Mouse (Mus musculus) liver, embryonic 15.5 days (tissue): ENCODE results near the gene Cdk11b. TPM values are rescaled to one million over a fixed set of nuclear protein-coding genes. Genes with fewer than 3 reads are reported as not detected.

Experiments used
- ATAC-seq: fragments of 200-750 bp; cut with Nextera tagmentation; 2 replicates; pipeline ENCODE4 v1.8.0; 2017; ENCODE audit warnings: moderate number of reproducible peaks, mild to moderate bottlenecking, moderate library complexity; ENCODE audit not compliant: insufficient read depth
- H3K27ac ChIP-seq: fragments of 300-500 bp; sonication (generic); replicated peaks from 2 replicates; pipeline ENCODE4 v1.5.1; 2015; ENCODE audit warnings: mild to moderate bottlenecking, inconsistent platforms
- H3K27me3 ChIP-seq: fragments of 300-500 bp; sonication (generic); 2 replicates; pipeline ENCODE4 v1.6.1; 2015; ENCODE audit warnings: mild to moderate bottlenecking, inconsistent platforms
- H3K36me3 ChIP-seq: fragments of 300-500 bp; sonication (generic); replicated peaks from 2 replicates; pipeline ENCODE4 v1.6.1; 2015; ENCODE audit warnings: moderate library complexity, mild to moderate bottlenecking, inconsistent platforms
- H3K4me1 ChIP-seq: fragments of 300-500 bp; sonication (generic); replicated peaks from 2 replicates; pipeline ENCODE4 v1.6.1; 2015; ENCODE audit warnings: inconsistent platforms
- H3K4me2 ChIP-seq: fragments of 300-500 bp; sonication (generic); 2 replicates; pipeline ENCODE4 v1.6.1; 2015; ENCODE audit warnings: moderate library complexity, mild to moderate bottlenecking, inconsistent platforms
- H3K4me3 ChIP-seq: fragments of 300-500 bp; sonication (generic); replicated peaks from 2 replicates; pipeline ENCODE4 v1.5.1; 2015; ENCODE audit warnings: mild to moderate bottlenecking, inconsistent platforms
- H3K9ac ChIP-seq: fragments of 300-500 bp; sonication (generic); 2 replicates; pipeline ENCODE4 v1.6.1; 2015; ENCODE audit warnings: moderate library complexity, mild to moderate bottlenecking, inconsistent platforms
- H3K9me3 ChIP-seq: fragments of 300-500 bp; sonication (generic); replicated peaks from 2 replicates; pipeline ENCODE4 v1.6.1; 2016; ENCODE audit warnings: inconsistent platforms
- WGBS: fragments of 180-500 bp; shearing (Covaris S2); methylation state at CpG from one replicate; pipeline ENCODE4 v1.1.7; 2015; ENCODE audit warnings: mixed read lengths; ENCODE audit not compliant: insufficient replicate concordance; 5-methylcytosine and 5-hydroxymethylcytosine counted together
- polyA plus RNA-seq: library from polyadenylated mRNA; unstranded; fragments of >200 nt; fragmentation: Nextera tagmentation; extraction: Ambion mirVana; gene quantifications from 2 replicates; pipeline ENCODE4 v1.2.1, GENCODE M21; 2015

Gene Cdk11b
- polyA plus RNA-seq, 1 experiment from 2014 or later = 19.9 TPM

- no peaks in the 10 kb centered on the region for H3K9me3 ChIP-seq
- WGBS = 23% methylated on average over 36 of the region's 36 CpGs
- peak overlapping the region; percentile 28 for H3K4me3 ChIP-seq
- no peak for ATAC-seq
- H3K27me3 ChIP-seq = peaks cover 62% of the 10 kb centered on the region
- H3K4me2 ChIP-seq = peak overlapping the region; percentile 67
- H3K4me1 ChIP-seq = peaks cover 30% of the 10 kb centered on the region
- peaks cover 41% of the 10 kb centered on the region for H3K36me3 ChIP-seq
- no peak overlapping the region for H3K9ac ChIP-seq
- no peak overlapping the region for H3K27ac ChIP-seq
Measured at GRCm38 (mm10) chr4:155652283-155653085, 27.8 kb downstream of the Cdk11b start.

GRCm38 (mm10) chr4:155653086-155653450 lies 28.4 kb downstream of the Cdk11b start, which contains the start of gene Mmp23:
Gene Mmp23 (minus strand): TSS chr4:155653384.
- no peaks in the 10 kb centered on the region for H3K9me3 ChIP-seq
- 2% methylated on average over 33 of the region's 33 CpGs for WGBS
- peak within 1 kb of the TSS; percentile 42 for H3K4me3 ChIP-seq
- no peak within 1 kb of the TSS for H3K27ac ChIP-seq
- ATAC-seq = no peak
- peaks cover 35% of the 10 kb centered on the region for H3K36me3 ChIP-seq
- peaks cover 62% of the 10 kb centered on the region for H3K27me3 ChIP-seq
- no peak within 1 kb of the TSS for H3K9ac ChIP-seq
- H3K4me1 ChIP-seq = peaks cover 30% of the 10 kb centered on the region
- H3K4me2 ChIP-seq = peak within 1 kb of the TSS; percentile 67

- H3K9me3 ChIP-seq = no peaks in the 10 kb centered on the region
- peak overlapping the region; percentile 67 for H3K4me2 ChIP-seq
- H3K4me1 ChIP-seq = peaks cover 30% of the 10 kb centered on the region
- 2% methylated on average over 31 of the region's 31 CpGs for WGBS
- peaks cover 30% of the 10 kb centered on the region for H3K36me3 ChIP-seq
- no peak overlapping the region for H3K27ac ChIP-seq
- peak overlapping the region; percentile 28; the same call in 1 of the 2 replicates for H3K4me3 ChIP-seq
- no peak for ATAC-seq
- no peak overlapping the region for H3K9ac ChIP-seq
- H3K27me3 ChIP-seq = peaks cover 62% of the 10 kb centered on the region
Measured at GRCm38 (mm10) chr4:155653451-155654182, 29.0 kb downstream of the Cdk11b start.

- peaks cover 30% of the 10 kb centered on the region for H3K4me1 ChIP-seq
- peak overlapping the region; percentile 67 for H3K4me2 ChIP-seq
- H3K9me3 ChIP-seq = no peaks in the 10 kb centered on the region
- ATAC-seq = no peak
- H3K9ac ChIP-seq = no peak overlapping the region
- H3K36me3 ChIP-seq = peaks cover 25% of the 10 kb centered on the region
- no peak overlapping the region for H3K27ac ChIP-seq
- WGBS = 3% methylated on average over 6 of the region's 6 CpGs
- H3K4me3 ChIP-seq = peak overlapping the region; percentile 42
- H3K27me3 ChIP-seq = peaks cover 62% of the 10 kb centered on the region
Measured at GRCm38 (mm10) chr4:155654183-155654455, 29.5 kb downstream of the Cdk11b start.

GRCm38 (mm10) chr4:155654456-155655298 lies 30.0 kb downstream of the Cdk11b start:
- H3K9ac ChIP-seq = no peak overlapping the region
- H3K36me3 ChIP-seq = peaks cover 19% of the 10 kb centered on the region
- peaks cover 30% of the 10 kb centered on the region for H3K4me1 ChIP-seq
- no peak; the same call in 1 of the 2 replicates for ATAC-seq
- no peak overlapping the region for H3K27ac ChIP-seq
- peak overlapping the region; percentile 42 for H3K4me3 ChIP-seq
- 4% methylated on average over 52 of the region's 52 CpGs for WGBS
- H3K27me3 ChIP-seq = peaks cover 62% of the 10 kb centered on the region
- H3K9me3 ChIP-seq = no peaks in the 10 kb centered on the region
- H3K4me2 ChIP-seq = peak overlapping the region; percentile 67

- Histone ChIP-seq H3K27ac (no peak overlapping the region), H3K36me3 (peaks cover 3% of the 10 kb centered on the region), H3K4me2 (no peak overlapping the region), H3K27me3 (peaks cover 54% of the 10 kb centered on the region), H3K9ac (no peak overlapping the region), H3K4me3 (no peak overlapping the region), H3K4me1 (peaks cover 30% of the 10 kb centered on the region), H3K9me3 (no peaks in the 10 kb centered on the region)
- WGBS = 79% methylated on average over 13 of the region's 13 CpGs
- no peak for ATAC-seq
Measured at GRCm38 (mm10) chr4:155656214-155656751, 31.6 kb downstream of the Cdk11b start.

- H3K9ac ChIP-seq = no peak overlapping the region
- peaks cover 27% of the 10 kb centered on the region for H3K27me3 ChIP-seq
- no peak overlapping the region for H3K4me2 ChIP-seq
- H3K4me3 ChIP-seq = no peak overlapping the region
- WGBS = 66% methylated on average over 10 of the region's 10 CpGs
- no peaks in the 10 kb centered on the region for H3K9me3 ChIP-seq
- H3K27ac ChIP-seq = no peak overlapping the region
- ATAC-seq = no peak
- H3K4me1 ChIP-seq = peaks cover 15% of the 10 kb centered on the region
- no peaks in the 10 kb centered on the region for H3K36me3 ChIP-seq
Measured at GRCm38 (mm10) chr4:155658961-155659360, 34.3 kb downstream of the Cdk11b start.

- Histone ChIP-seq H3K4me1 (no peaks in the 10 kb centered on the region; the same call in 1 of the 2 replicates), H3K27me3 (peaks cover 10% of the 10 kb centered on the region), H3K4me3 (no peak overlapping the region), H3K9ac (no peak overlapping the region), H3K9me3 (no peaks in the 10 kb centered on the region), H3K36me3 (no peaks in the 10 kb centered on the region), H3K4me2 (no peak overlapping the region), H3K27ac (no peak overlapping the region)
- ATAC-seq = no peak
- 72% methylated on average over 12 of the region's 12 CpGs for WGBS
Measured at GRCm38 (mm10) chr4:155660641-155661040, 36.0 kb downstream of the Cdk11b start.

- ATAC-seq = no peak
- H3K9me3 ChIP-seq = no peaks in the 10 kb centered on the region
Measured at GRCm38 (mm10) chr4:155666903-155667302, 42.2 kb downstream of the Cdk11b start.

GRCm38 (mm10) chr4:155668689-155669597 lies 44.3 kb downstream of the Cdk11b start, which contains the start of gene Mib2:
Gene Mib2 (minus strand): TSS chr4:155669198.
- H3K36me3 ChIP-seq = no peaks in the 10 kb centered on the region
- peak within 1 kb of the TSS; percentile 74 for H3K4me3 ChIP-seq
- peaks cover 15% of the 10 kb centered on the region for H3K4me1 ChIP-seq
- H3K27me3 ChIP-seq = no peaks in the 10 kb centered on the region
- peak within 1 kb of the TSS; percentile 71 for H3K9ac ChIP-seq
- peak within 1 kb of the TSS; percentile 48 for H3K27ac ChIP-seq
- WGBS = under 1% methylated on average over 73 of the region's 73 CpGs
- peak within 1 kb of the TSS; percentile 93 for H3K4me2 ChIP-seq
- ATAC-seq = peak; percentile 98
- no peaks in the 10 kb centered on the region for H3K9me3 ChIP-seq

More at GRCm38 (mm10) chr4:155666903-155667302, 42.2 kb downstream of the Cdk11b start:
- Histone ChIP-seq H3K4me2 (no peak overlapping the region), H3K36me3 (no peaks in the 10 kb centered on the region), H3K27me3 (no peaks in the 10 kb centered on the region), H3K4me1 (peaks cover 15% of the 10 kb centered on the region), H3K4me3 (no peak overlapping the region), H3K9ac (no peak overlapping the region), H3K27ac (no peak overlapping the region)
